Mouse (Mus musculus) CD8-positive naive resting alpha-beta T cell, adult 2 months (primary cell): Measurements from ENCODE around the gene Lpar2.

Experiments used
- DNase-seq, 2 experiments: peaks; one replicate each; pipeline ENCODE4 v3.0.0; 2022; ENCODE audit warnings: low read depth in 2 of 2, low spot score in 2 of 2

Gene Lpar2

DNA sequence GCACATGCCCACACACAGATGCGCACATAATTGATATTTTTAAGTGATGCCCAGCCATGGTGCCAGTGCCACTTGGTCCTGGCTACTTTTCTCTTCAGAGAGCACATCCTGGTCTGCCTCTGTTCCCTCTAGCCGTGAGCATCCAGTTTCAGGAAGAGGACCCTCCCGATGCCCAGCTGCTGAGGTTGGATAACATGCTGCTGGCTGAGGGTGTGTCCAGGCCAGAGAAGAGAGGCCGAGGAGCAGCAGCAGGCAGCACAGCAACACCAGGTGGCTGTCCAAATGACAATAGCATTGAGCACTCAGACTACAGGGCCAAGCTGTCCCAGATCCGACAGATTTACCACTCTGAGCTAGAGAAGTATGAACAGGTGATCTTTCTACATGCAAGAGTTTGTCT, 42.0 kb downstream of the Lpar2 start:
- no peak for DNase-seq

DNA sequence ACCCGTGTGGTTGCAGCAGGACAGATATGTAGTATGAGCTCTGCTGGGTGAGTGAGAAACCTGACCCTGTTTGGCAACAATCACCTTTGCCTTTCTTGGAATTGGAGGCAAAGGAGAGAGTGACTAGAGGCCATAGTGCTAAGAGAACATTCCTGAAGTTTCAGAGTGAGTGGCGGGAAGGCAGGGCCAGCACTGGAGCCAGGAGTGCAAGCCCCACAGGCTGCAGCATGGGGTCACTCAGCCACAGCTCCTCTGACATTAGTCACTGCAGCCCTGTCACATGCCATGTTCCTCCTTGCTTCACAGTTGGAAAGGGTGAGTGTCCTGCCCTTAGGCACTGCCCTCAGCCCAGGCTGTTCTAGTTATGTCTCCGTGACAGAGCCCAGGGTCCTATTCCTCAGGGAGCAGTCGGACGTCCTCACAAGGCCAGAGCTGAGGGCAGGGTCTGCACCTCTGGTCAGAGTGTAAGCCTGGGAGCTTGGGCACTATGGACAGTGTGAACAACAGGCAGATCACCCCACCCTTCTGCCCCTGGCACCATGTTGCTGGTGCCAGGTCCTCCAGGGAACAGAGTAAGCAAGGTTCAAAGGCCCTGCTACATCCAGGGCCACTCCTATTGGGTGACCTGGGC, 45.6 kb downstream of the Lpar2 start:
- no peak for DNase-seq

DNA sequence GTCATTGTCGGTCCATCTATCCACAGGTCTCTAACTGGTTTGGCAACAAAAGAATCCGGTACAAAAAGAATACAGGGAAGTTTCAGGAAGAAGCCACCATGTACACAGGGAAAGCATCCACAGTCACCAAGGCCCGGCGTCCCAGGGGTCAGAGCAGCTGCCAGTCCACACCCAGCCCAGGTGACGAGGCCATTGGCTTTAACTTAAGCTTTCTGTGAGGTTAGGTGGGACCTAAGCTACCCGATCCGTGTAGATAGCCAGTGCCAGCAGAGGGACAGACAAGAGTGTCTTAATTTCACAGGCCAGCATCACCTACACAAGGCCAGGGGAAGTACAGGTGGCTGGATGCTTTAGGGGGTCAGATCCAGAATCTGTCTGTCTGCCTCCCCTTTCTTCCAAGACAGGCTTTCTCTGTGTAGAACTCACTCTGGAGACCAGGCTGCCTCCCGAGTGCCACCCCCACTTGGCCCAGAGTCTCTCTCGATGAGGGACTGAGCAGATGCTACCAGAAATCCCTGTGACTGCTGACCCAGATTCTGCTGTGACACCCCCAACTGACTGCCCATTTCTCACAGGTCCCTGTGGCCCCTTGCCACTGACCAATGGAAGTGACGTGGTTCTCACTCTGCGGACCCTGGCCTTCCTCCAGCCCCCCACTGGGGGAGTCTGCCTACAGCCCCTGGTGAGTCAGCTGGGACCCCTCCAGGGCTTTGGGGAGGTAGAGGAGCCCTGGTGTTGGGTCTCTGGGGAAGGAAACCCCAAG, 48.0 kb downstream of the Lpar2 start:
- no peak for DNase-seq

DNA sequence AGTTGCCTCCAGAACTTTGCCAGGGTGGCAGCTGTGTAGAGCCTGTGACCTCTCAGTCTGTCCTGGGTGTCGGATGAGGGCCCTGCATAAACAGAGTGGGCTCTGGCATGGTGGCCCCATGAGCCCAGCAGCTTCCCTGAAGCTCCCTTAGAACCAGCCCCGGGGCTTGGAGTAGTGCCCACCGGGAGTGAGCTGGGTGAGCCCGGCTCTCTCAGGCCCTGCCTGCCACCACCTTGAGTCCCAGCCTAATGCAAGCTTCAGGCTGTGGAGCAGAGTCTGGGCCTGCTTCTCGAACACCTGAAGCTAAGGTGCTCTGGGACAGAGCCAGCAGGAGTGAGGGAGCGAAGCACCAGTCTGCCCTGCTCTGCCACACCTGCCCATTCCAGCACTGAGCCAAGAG, 48.7 kb downstream of the Lpar2 start:
- DNase-seq, result no peak

GRCm38 (mm10) chr8:69874155-69874554, 51.9 kb downstream of the Lpar2 start:
- DNase-seq, result peak in 1 of 2 experiments; percentile 54

DNA sequence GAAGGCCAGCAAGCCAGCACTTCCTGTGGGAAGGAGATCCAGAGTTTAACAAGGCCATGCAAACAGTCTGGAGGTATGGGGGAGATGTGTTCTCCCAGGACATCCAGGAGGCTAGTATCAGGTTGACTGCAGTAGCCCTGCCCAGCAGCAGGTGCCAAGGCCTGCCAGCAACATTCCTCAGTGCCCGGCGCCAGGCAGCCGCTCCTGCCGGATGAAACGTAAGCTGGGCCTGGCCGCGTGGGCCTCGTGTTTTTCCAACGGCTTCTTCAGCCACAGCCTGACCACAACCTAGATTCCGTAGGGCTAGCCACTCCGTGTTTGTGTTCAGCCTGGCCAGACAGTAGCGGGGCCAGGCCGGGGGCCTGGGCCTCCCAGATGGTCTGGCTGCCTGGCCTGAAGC, 52.4 kb downstream of the Lpar2 start:
- no peak for DNase-seq

- DNase-seq, result no peak
Measured at GRCm38 (mm10) chr8:69876097-69876496, 53.9 kb downstream of the Lpar2 start.

- DNase-seq, result no peak
Measured at GRCm38 (mm10) chr8:69876967-69877366, 54.7 kb downstream of the Lpar2 start.

GRCm38 (mm10) chr8:69877396-69877795, 55.2 kb downstream of the Lpar2 start:
- no peak for DNase-seq

- DNase-seq, result no peak
Measured at GRCm38 (mm10) chr8:69877992-69878391, 55.8 kb downstream of the Lpar2 start.

GRCm38 (mm10) chr8:69879678-69880077, 57.4 kb downstream of the Lpar2 start:
- no peak for DNase-seq
